Comparison of ENCODE assay signal across 2 mouse cellular contexts in genomic region chr3:152346633-152347141, GRCm38 (mm10).
TF ChIP-seq lines count a peak whose summit lies in the region.

No protein-coding gene starts in this region.

TF ChIP-seq in CH12.LX, 34 proteins besides CTCF, POLR2A, EP300 and RAD21 (continued from another document):
- TF ChIP-seq MXI1 (IDR thresholded peaks at IDR 0.05; ENCODE audit: low read depth, low read length) = peak; percentile 66; the same call in 1 of the 2 replicates
- TF ChIP-seq CHD1 (IDR thresholded peaks at IDR 0.05; ENCODE audit: low read depth, low read length) = no peak; the same call in 1 of the 2 replicates
- 0 out of 2 replicates have a peak, but pooled peaks have one; percentile 20 for TF ChIP-seq TBP (conservative IDR thresholded peaks at IDR 0.05; ENCODE audit: low read depth, low read length)
- no peak for TF ChIP-seq JUN (IDR thresholded peaks at IDR 0.05; ENCODE audit: insufficient read depth, low read depth, low read length)

TF ChIP-seq in myocyte, 11 proteins besides CTCF, POLR2A, EP300 and RAD21 (continued from another document):
- no peak for TF ChIP-seq TCF12 (IDR thresholded peaks at IDR 0.05; ENCODE audit: insufficient read depth, poor library complexity, severe bottlenecking)
